Mouse (Mus musculus): Measurements from ENCODE around the gene AC141477.1.

Gene AC141477.1

GRCm38 (mm10) chr10:76408520-76408919, 31.7 kb downstream of the AC141477.1 start:
- no peak for DNase-seq (ENCODE audit: low spot score)

GRCm38 (mm10) chr10:76392596-76392995, 47.6 kb downstream of the AC141477.1 start:
- no peak for DNase-seq (ENCODE audit: low spot score)

- no peak for DNase-seq (ENCODE audit: low spot score)
Measured at GRCm38 (mm10) chr10:76391786-76392185, 48.5 kb downstream of the AC141477.1 start.

- no peak for DNase-seq (ENCODE audit: low spot score)
Measured at GRCm38 (mm10) chr10:76391166-76391565, 49.1 kb downstream of the AC141477.1 start.

Measured in ovary, postnatal 10 days (tissue).